Mouse (Mus musculus): ENCODE data around the gene Gm28845. TPM values are rescaled to one million over a fixed set of nuclear protein-coding genes. Genes with fewer than 3 reads are reported as not detected.

Gm28845 gene
- not detected for total RNA-seq (2021)

DNA sequence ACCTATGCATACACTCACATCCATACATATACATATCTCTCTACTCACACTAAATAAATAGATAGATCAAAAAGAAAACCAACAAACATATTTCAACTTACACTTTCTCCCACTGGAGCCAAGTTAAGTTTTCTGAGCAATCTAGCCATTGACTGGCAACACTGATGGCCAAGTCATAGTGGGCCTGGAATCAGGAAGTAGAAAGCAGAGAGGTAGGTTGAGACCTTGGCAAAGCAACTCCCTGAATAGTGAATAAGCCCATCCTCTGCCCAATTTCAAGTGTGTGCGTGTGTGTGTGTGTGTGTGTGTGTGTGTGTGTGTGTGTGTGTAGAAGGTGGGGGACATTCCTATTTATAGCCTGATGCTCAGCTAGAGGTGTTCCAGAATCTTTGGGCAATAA, at the start of gene Gm28845:
Gm28845 (minus strand) TSS at position 121 of the 400 bp plus-strand sequence.
- DNase-seq = no peak

GRCm38 (mm10) chr1:65167496-65167895, 48.1 kb upstream of the Gm28845 start:
- no peak for DNase-seq

- no peak for DNase-seq
Observed at GRCm38 (mm10) chr1:65162210-65162609, 42.9 kb upstream of the Gm28845 start.

DNA sequence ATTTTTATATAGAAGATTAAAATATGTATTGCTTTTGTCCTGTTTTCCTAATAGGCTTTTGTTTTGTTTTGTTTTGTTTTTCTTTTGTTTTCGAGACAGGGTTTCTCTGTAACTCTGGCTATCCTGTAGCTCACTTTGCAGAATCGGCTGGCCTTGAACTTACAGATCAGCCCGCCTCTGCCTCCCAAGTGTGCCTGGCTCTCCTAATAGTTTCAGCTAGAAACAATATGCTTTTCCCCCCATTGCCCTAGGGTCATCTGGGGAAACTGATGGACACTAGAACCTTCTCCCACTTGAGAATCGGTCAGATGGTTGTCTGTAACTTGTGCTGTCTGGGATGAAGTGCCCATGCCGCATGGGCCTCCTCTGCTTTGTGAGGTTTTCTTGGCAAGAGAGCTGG, 36.8 kb upstream of the Gm28845 start:
- DNase-seq = no peak

- DNase-seq = no peak
Observed at GRCm38 (mm10) chr1:65154814-65155213, 35.5 kb upstream of the Gm28845 start.

DNA sequence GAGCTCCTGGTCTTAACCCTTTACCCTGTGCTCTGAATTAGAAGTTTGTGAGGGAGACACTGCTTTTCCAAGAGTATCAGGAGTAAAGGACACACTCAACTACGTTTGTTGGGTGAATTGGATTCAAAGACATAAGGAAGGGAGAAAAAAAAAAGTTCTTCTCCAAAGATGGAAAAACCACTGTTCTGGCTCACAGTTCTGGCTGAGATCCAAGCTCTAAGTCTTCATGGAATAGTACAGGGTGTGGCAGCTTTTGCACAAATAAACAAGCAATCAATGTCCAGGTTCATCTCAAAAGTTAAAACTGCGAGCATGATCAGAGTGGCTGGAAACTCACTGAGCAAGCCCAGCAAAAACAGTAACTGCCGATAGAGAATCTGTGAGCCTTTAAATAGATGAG, 28.6 kb upstream of the Gm28845 start:
- DNase-seq = no peak

DNA sequence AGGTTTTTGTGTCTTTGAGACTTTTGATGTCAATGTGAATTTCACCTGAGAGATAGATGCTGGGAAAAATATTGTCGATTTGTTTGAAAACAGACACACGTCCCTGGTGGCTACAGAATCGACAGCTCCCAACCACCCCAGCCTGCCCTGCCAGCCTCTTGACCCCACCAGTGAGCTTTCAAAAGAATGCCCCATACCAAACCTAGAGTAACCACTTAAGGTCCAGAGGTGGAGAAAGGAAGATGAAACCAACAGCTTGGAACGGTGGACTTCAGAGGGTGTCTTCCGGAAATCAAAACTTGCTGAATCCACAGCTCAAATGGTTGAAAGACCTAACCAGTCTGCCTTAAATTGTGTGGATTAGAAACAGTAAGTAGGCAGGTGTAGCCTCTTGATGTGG, 28.0 kb upstream of the Gm28845 start:
- DNase-seq = no peak

DNA sequence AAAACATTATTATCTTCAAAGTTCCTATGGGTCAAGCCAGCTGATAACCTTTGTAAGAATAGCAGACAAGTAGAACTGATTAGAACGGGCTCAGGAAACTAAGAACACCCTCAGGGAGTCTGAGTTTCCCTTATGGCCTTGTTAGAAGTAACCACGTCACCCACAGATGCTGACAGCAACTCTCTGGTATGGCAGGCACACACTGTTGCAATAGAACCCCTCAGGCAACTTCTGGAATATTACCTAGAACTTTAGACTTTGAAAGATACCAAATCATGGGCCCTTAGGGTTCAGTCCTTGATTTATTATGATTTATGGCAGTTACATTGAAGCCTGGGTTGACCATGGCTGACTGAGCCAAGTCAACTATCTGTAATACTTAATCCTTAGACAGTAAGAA, 27.2 kb upstream of the Gm28845 start:
- DNase-seq = no peak

- no peak for DNase-seq
Observed at GRCm38 (mm10) chr1:65144783-65145182, 25.4 kb upstream of the Gm28845 start.

- DNase-seq = no peak
Observed at GRCm38 (mm10) chr1:65137560-65137959, 18.2 kb upstream of the Gm28845 start.

DNA sequence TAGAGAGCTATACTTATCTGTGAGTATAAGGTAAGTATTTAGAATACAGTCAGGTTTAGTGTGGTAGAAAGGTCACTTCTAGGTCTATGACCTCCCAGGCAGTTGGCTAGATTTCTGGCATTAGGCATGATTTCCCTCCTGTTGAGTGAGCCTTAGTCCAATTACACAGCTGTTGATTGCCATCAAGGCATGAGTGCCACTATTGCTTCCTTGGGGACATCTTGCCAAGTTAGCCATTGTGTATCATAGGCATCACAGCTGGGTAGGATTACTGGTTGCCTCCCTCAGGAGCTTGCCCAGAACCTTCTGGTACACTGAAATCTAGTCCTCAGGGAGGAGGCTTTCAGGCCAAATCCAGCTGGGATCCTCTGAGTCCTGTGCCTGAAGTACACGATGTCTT, 13.5 kb upstream of the Gm28845 start:
- no peak for DNase-seq

DNA sequence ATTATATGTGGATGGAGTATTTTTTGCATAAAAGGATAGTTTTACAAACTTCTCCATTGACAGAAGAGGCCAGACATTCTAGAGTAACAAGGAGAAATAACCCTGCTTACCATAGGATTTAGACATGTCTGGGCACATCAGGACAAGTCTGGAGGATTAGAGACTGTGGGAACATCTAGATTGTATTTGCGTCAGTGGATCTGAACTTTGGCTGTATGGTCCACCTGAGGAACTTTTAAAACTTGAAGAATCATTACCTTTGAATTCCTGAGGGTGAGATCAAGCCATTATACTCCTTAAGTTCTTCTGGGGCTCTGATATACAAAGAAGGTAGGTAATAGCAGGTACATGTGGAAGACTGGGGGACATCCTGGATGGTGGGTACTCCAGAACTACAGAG, 12.3 kb upstream of the Gm28845 start:
- DNase-seq = no peak

GRCm38 (mm10) chr1:65130226-65130625, 10.9 kb upstream of the Gm28845 start:
- DNase-seq = no peak

DNA sequence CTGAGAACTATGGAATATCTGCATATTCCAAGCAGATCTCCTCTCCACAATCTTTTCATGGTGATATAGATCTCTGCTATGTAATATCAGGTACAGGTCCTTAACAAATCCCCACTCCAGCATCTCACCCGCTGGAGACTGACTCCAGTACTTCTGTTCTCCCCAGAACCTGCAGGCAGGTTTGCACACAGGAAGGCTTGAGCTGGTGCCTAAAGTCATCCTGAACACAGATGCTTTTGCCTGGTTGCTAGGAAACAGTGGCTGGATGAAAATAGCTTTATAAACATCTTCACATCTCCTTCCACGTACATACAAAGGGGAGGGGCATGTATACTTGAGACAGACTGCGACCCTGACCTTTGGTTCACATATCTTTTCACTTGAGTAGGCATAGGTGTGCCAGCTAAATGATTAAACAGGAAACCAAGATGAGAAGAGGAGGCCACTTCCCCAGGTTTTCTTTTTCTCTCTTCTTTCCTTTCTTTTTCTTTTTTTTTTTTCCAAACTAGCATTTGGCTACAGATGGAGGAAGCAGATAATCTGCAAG, 10.3 kb upstream of the Gm28845 start:
- DNase-seq = no peak

- peak in 1 of 2 experiments; percentile 24 for DNase-seq
Observed at GRCm38 (mm10) chr1:65122574-65123372, 3.4 kb upstream of the Gm28845 start, which contains the start of gene D630023F18Rik. D630023F18Rik (minus strand) TSS chr1:65123214.

GRCm38 (mm10) chr1:65118150-65118913, 1.0 kb downstream of the Gm28845 start:
- DNase-seq = no peak

- DNase-seq = no peak
Observed at GRCm38 (mm10) chr1:65113536-65114172, 5.7 kb downstream of the Gm28845 start.

DNA sequence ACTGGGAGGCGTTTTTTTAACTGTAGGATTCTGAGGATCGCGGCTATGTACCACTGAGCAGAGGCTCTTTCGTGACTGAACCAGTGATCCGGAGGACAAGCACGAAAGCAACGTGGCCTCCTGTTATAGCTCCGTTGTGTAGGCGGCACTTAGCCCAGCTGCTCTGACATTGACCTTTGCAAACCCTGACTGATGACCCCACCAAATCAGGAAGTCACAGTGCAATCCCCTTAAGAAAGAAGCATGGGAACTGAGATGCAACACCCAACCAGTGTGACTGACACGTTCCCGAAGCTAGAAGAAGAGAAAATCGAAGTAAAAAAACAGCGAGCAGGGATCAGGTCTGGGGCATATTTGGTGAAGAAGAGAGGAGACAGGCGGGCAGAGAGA, 6.6 kb downstream of the Gm28845 start:
- DNase-seq = no peak

- peak; percentile 52 to 66 for DNase-seq
Observed at GRCm38 (mm10) chr1:65112031-65112806, 7.1 kb downstream of the Gm28845 start.

- no peak for DNase-seq
Observed at GRCm38 (mm10) chr1:65109756-65110435, 9.5 kb downstream of the Gm28845 start.

GRCm38 (mm10) chr1:65109196-65109595, 10.2 kb downstream of the Gm28845 start:
- DNase-seq = no peak
